Mouse (Mus musculus) ES-Bruce4 (cell line): Measurements from ENCODE around the gene Clk4. TPM values are rescaled to one million over a fixed set of nuclear protein-coding genes. Genes with fewer than 3 reads are reported as not detected.

Experiments used
- H3K27ac ChIP-seq: 2 replicates; pipeline ENCODE4 v1.5.1; 2012; ENCODE audit warnings: low read length, inconsistent platforms; ENCODE audit not compliant: insufficient read depth
- H3K27me3 ChIP-seq: 2 replicates; pipeline ENCODE4 v1.6.1; 2012; ENCODE audit warnings: mild to moderate bottlenecking, low read length, inconsistent platforms; ENCODE audit not compliant: control insufficient read depth, poor library complexity, insufficient read depth, severe bottlenecking
- H3K36me3 ChIP-seq: 2 replicates; pipeline ENCODE4 v1.6.1; 2012; ENCODE audit warnings: inconsistent platforms, mild to moderate bottlenecking, low read length, moderate library complexity; ENCODE audit not compliant: control insufficient read depth, poor library complexity, insufficient read depth, severe bottlenecking
- H3K4me1 ChIP-seq: one replicate; pipeline ENCODE4 v1.8.1; 2011; ENCODE audit warnings: low read length; ENCODE audit not compliant: control insufficient read depth, insufficient read depth
- H3K4me3 ChIP-seq: 2 replicates; pipeline ENCODE4 v1.5.1; 2011; ENCODE audit warnings: low read depth, mild to moderate bottlenecking, low read length
- H3K9ac ChIP-seq: 2 replicates; pipeline ENCODE4 v1.6.1; 2012; ENCODE audit warnings: low read depth, mild to moderate bottlenecking, inconsistent platforms; ENCODE audit not compliant: poor library complexity, severe bottlenecking
- H3K9me3 ChIP-seq: replicated peaks from 2 replicates; pipeline ENCODE4 v1.6.1; 2012; ENCODE audit warnings: mild to moderate bottlenecking, low read length, inconsistent platforms; ENCODE audit not compliant: control insufficient read depth, poor library complexity, insufficient read depth, severe bottlenecking
- CTCF ChIP-seq: IDR thresholded peaks from one replicate; pipeline ENCODE4 v1.8.1; 2011; ENCODE audit warnings: low read depth, low read length
- EP300 ChIP-seq: IDR thresholded peaks from 2 replicates; pipeline ENCODE4 v1.6.1; 2011; ENCODE audit warnings: low read depth, low read length; ENCODE audit not compliant: insufficient read depth
- POLR2A ChIP-seq: IDR thresholded peaks from one replicate; pipeline ENCODE4 v1.8.1; 2011; ENCODE audit warnings: low read length; ENCODE audit not compliant: insufficient read depth
- polyA plus RNA-seq: library from polyadenylated mRNA; stranded (reverse); fragments of >200 nt; gene quantifications from 2 replicates; pipeline ENCODE4 v1.2.4, GENCODE M21; 2011; ENCODE audit warnings: low read depth; ENCODE audit not compliant: missing spikeins, insufficient read depth, insufficient read length

The Clk4 gene
- polyA plus RNA-seq, 1 experiment: 68.9 TPM

DNA sequence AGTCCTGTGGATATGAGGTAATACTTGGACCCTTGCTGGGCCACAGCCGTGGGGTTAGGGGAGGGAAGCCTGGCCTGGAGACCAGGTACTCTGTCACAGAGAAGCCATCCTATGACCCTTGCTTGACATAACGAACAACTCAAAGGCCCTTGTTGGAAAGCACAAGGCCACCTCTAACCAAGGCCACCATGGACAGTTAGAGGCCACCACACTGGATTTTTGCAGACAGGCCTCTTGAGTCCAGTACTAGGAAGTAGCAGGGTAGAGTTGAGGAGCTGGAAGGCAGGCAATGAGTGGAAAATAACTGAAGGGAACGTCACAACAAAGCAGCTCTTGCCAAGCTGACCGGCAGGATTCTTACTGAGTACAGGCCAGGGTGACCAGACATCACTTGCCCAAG, 37.2 kb downstream of the Clk4 start:
- H3K9me3 ChIP-seq: no peaks in the 10 kb centered on the region
- no peak overlapping the region for H3K9ac ChIP-seq
- no peaks in the 10 kb centered on the region for H3K4me1 ChIP-seq
- H3K36me3 ChIP-seq: no peaks in the 10 kb centered on the region
- TF ChIP-seq POLR2A (no peak), CTCF (no peak), EP300 (no peak)
- no peak overlapping the region for H3K27ac ChIP-seq
- H3K27me3 ChIP-seq: no peaks in the 10 kb centered on the region
- H3K4me3 ChIP-seq: no peak overlapping the region

DNA sequence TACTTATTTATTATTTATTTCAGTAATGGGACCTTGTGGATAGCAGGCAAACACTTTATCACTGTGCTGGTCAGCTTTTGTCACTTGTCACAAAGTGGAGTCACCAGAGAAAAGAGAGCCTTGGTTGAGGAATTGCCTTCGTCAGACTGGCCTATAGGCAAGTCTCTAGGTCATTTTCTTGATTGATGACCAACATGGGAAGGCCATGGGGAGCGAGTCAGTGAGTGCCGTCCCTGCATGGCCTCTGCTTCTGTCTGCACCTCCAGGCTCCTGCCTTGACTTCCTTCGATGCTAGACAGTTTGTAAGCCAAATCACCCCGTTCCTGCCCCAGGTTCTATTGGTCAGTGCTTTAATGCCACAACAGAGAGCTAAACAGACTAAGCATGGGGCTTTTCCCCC, 40.9 kb downstream of the Clk4 start:
- TF ChIP-seq EP300 (no peak), CTCF (no peak), POLR2A (no peak)
- Histone ChIP-seq H3K9me3 (no peaks in the 10 kb centered on the region), H3K4me3 (no peak overlapping the region), H3K27ac (no peak overlapping the region), H3K27me3 (no peaks in the 10 kb centered on the region), H3K9ac (no peak overlapping the region), H3K4me1 (no peaks in the 10 kb centered on the region), H3K36me3 (no peaks in the 10 kb centered on the region)

DNA sequence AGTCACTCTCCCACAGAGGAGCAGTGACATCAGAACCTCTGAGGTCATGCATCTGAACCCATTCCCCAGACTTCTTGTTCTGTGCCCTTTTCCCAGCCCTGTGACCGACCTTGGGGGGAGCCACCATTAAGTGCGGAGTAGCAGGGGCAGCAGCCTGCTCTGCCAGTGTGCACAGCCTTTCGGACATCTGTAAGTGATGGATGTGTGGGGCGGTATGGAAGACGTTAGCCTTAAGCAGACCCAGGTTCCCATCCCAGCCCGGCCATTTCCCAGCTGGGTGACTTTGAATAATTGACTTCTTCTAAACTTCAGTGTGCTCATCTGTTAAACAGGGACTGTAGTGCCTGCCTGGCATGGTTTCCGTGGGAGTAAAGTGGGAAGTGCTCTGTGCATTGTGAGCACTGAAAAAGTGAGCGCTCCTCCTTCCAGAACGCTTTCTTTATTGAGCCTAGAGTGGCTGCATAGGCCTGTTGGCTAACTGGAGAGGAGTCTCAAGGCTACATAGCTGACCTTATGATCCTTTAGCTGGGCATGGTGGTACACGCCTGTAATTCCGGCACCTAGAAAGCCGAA, 42.5 kb downstream of the Clk4 start:
- Histone ChIP-seq H3K27me3 (no peaks in the 10 kb centered on the region), H3K9me3 (no peaks in the 10 kb centered on the region), H3K36me3 (no peaks in the 10 kb centered on the region), H3K9ac (no peak overlapping the region), H3K4me1 (no peaks in the 10 kb centered on the region), H3K27ac (no peak overlapping the region), H3K4me3 (no peak overlapping the region)
- no peak for TF ChIP-seq CTCF
- no peak for TF ChIP-seq EP300
- no peak for TF ChIP-seq POLR2A

DNA sequence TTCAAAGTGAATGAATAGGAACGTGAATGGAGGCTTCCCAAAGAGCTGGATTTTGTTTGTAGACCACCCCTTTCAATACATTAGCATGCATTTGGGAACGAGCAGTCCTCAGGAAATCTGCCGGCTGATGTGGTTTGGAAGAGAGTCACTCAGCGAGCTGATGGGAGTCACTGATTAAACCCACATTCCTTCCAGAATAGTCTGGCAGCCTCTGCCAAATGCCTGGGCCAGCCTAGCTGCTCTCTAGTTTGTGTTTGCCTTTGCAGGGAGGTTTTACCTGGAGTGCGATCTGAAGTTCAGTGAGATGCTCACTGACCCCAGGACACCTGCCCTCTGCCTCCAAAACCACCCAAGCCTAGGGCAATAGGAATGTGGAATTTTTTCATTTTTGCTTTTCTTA, 46.8 kb downstream of the Clk4 start:
- no peak overlapping the region for H3K9ac ChIP-seq
- no peak overlapping the region for H3K27ac ChIP-seq
- no peaks in the 10 kb centered on the region for H3K4me1 ChIP-seq
- H3K27me3 ChIP-seq: no peaks in the 10 kb centered on the region
- H3K36me3 ChIP-seq: no peaks in the 10 kb centered on the region
- no peak overlapping the region for H3K4me3 ChIP-seq
- TF ChIP-seq EP300 (no peak), POLR2A (no peak), CTCF (no peak)
- H3K9me3 ChIP-seq: no peaks in the 10 kb centered on the region; the same call in 1 of the 2 replicates

DNA sequence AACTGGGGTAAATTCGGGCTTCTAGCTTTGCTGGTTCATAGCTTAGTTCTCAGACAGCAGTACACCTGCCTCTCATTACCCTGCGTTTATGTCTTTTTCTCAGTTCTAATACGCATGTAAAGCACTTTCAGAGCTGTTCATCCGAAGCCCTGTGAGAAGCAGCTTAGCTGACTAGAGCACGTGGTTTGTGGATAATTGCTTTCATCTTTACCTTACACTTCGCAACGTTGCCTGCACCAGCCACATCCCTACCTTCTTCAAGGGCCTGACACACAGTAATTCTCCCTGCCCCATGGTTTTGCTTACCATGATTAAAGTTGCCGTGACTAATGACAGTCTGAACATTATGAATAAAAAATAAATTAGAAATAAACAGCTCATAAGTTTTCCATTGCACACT, 50.3 kb downstream of the Clk4 start:
- Histone ChIP-seq H3K9me3 (no peaks in the 10 kb centered on the region; the same call in 1 of the 2 replicates), H3K4me3 (no peak overlapping the region), H3K27me3 (no peaks in the 10 kb centered on the region), H3K36me3 (no peaks in the 10 kb centered on the region), H3K9ac (no peak overlapping the region), H3K4me1 (no peaks in the 10 kb centered on the region), H3K27ac (no peak overlapping the region)
- no peak for TF ChIP-seq CTCF

DNA sequence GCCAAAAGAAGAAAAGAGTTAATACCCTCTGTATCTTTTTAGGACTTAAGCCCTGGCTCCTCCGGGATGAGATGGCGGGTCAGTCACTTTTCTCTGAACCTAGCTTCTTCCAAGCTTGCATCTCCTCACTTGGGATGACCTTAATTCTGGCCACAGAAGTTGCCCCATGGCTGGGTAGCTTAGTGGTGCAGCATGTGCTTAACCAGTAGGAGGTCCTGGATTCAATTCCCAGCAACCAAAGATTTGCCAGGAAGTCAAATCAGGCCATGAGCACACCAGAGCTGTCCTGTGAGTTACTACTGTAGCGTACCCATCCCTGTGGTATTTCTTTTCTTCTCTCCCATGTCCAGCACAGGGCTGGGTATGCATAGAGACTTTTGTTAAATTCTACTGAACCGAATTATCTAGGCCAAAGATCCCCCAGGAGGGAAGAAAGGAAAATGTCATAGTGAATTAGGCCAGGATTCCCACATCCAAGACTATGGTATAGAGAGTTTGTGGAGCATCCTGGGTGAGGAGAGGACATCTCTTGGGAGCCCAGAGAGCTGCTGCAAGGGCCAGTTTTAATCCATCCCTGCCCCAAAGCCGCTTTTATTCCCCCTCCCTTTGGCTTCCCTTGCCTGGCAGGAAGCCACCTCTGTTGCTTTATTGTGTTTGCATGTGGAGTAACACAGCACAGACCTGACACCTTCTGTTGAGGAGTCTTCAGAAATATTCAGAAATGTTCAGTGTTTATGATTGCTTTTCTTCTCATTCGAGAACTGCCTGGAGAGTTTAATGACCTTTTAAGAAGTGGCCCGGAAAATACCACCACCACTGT, 54.7 kb downstream of the Clk4 start:
- Histone ChIP-seq H3K36me3 (no peaks in the 10 kb centered on the region), H3K27ac (no peak overlapping the region)
- TF ChIP-seq CTCF: no peak
- TF ChIP-seq POLR2A: no peak
- TF ChIP-seq EP300: no peak

More for the DNA sequence above, 54.7 kb downstream of the Clk4 start:
- Histone ChIP-seq H3K27me3 (0 out of 2 replicates have a peak, but pooled peaks cover 1% of the 10 kb centered on the region), H3K9ac (no peak overlapping the region), H3K9me3 (no peaks in the 10 kb centered on the region), H3K4me3 (no peak overlapping the region), H3K4me1 (no peaks in the 10 kb centered on the region)
